15 mouse cellular contexts compared by ENCODE assay signal in the genomic region with DNA sequence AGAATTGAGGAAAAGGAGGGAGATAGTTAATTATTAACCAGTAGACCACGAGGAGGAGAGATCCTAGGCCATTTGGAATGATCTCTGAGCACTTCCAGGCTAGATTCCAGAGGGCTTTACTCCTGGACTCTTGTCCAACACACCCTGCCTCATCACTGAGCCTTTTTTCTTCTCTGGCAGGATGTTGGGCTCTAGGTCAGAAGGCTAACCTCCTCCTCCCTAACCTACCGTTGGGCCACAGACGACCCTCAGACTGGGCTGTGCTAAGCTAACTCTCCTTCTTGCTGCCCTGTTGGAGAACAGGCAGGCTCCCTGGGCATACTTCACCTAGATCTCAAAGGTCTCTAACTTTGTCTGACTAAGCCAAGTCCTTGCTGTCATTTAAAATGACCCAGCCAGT.
DNase-seq lines count a peak whose midpoint lies in the region; ATAC-seq and TF ChIP-seq lines count a peak whose summit lies in the region.
"Had no signal": no experiment of that assay in that cellular context is flagged by ENCODE, and none has a peak within 500 bp of the region (broad histone marks: within the 10 kb centered on the region; RNA-seq: fewer than 3 reads in every experiment).

No protein-coding gene starts in this region.

- H3K9me3 ChIP-seq in liver, embryonic 12.5 days (replicated peaks) = no peaks in the 10 kb centered on the region
- H3K9me3 ChIP-seq in liver, embryonic 11.5 days (ENCODE audit: control insufficient read depth, low read length) = no peaks in the 10 kb centered on the region

- H3K27ac ChIP-seq in liver, embryonic 12.5 days = no peak overlapping the region
- no peak overlapping the region for H3K27ac ChIP-seq in liver, embryonic 11.5 days (ENCODE audit: low read depth, low read length)
- H3K27ac ChIP-seq in small intestine, adult 2 months (ENCODE audit: insufficient read depth, low read depth, low read length) = peak overlapping the region; percentile 82
- H3K27ac ChIP-seq in thymus, adult 2 months (ENCODE audit: control insufficient read depth, insufficient read depth, low read length) = no peak overlapping the region

- no peak overlapping the region for H3K4me2 ChIP-seq in liver, embryonic 12.5 days
- H3K4me2 ChIP-seq in liver, embryonic 11.5 days = no peak overlapping the region
- H3K4me2 ChIP-seq: midbrain, embryonic 11.5 days had no signal

- WGBS in liver, embryonic 12.5 days (ENCODE audit: insufficient replicate concordance) = 56% methylated on average over 3 of the region's 3 CpGs
- WGBS in liver, embryonic 11.5 days = 68% methylated on average over 3 of the region's 3 CpGs
- WGBS in small intestine, adult 2 months = 11% methylated on average over 3 of the region's 3 CpGs
- 86% methylated on average over 3 of the region's 3 CpGs for WGBS in thymus, adult 2 months

- no peaks in the 10 kb centered on the region for H3K4me1 ChIP-seq in liver, embryonic 12.5 days
- no peaks in the 10 kb centered on the region for H3K4me1 ChIP-seq in liver, embryonic 11.5 days (replicated peaks; ENCODE audit: control insufficient read depth, insufficient read depth, low read length)
- peaks cover 10% of the 10 kb centered on the region for H3K4me1 ChIP-seq in small intestine, adult 2 months (ENCODE audit: control insufficient read depth, insufficient read depth, insufficient read length, low read length)
- no peaks in the 10 kb centered on the region for H3K4me1 ChIP-seq in thymus, adult 2 months (replicated peaks; ENCODE audit: control insufficient read depth, insufficient read depth, low read length)

- H3K36me3 ChIP-seq in liver, embryonic 12.5 days = no peaks in the 10 kb centered on the region
- H3K36me3 ChIP-seq in liver, embryonic 11.5 days (ENCODE audit: control insufficient read depth, insufficient read depth, low read length) = no peaks in the 10 kb centered on the region
- no peaks in the 10 kb centered on the region for H3K36me3 ChIP-seq in small intestine, adult 2 months (ENCODE audit: control insufficient read depth, insufficient read depth, low read length)
- no peaks in the 10 kb centered on the region for H3K36me3 ChIP-seq in thymus, adult 2 months (ENCODE audit: control insufficient read depth, insufficient read depth, low read length)

- no peak for TF ChIP-seq POLR2A in small intestine, adult 2 months (IDR thresholded peaks at IDR 0.05; ENCODE audit: low read depth, low read length)
- TF ChIP-seq POLR2A in thymus, adult 2 months (IDR thresholded peaks at IDR 0.05; ENCODE audit: control insufficient read depth, extremely low read depth, insufficient read depth, low read length, poor library complexity) = no peak

- H3K9ac ChIP-seq in liver, embryonic 12.5 days = no peak overlapping the region
- no peak overlapping the region for H3K9ac ChIP-seq in liver, embryonic 11.5 days (ENCODE audit: low read depth, low read length)

- DNase-seq in liver, embryonic 11.5 days (ENCODE audit: low spot score) = no peak
- peak; percentile 69 for DNase-seq in kidney, adult 11 months
- DNase-seq in kidney, postnatal 14 days = peak; percentile 72
- no peak for DNase-seq in c-Kit-positive CD71-positive TER-119-positive erythroid progenitor cells, embryonic 14.5 days (ENCODE audit: low spot score)
- DNase-seq in thymus, adult 2 months = no peak
- DNase-seq: cerebellum, postnatal 14 days; heart, adult 18-20 months; heart, postnatal 14 days; lung, postnatal 36 days had no signal

- no peak overlapping the region for H3K4me3 ChIP-seq in liver, embryonic 12.5 days
- H3K4me3 ChIP-seq in liver, embryonic 11.5 days (ENCODE audit: low read depth, low read length) = no peak overlapping the region
- H3K4me3 ChIP-seq in small intestine, adult 2 months (ENCODE audit: low read depth, low read length) = no peak overlapping the region
- no peak overlapping the region for H3K4me3 ChIP-seq in thymus, adult 2 months (ENCODE audit: control insufficient read depth, insufficient read depth, low read length)
- H3K4me3 ChIP-seq: erythroblast, embryonic 14.5 days had no signal

- no peak for TF ChIP-seq CTCF in small intestine, adult 2 months (IDR thresholded peaks at IDR 0.05; ENCODE audit: extremely low read depth, insufficient read length, insufficient replicate concordance, low read depth, low read length)
- TF ChIP-seq CTCF in thymus, adult 2 months (IDR thresholded peaks at IDR 0.05; ENCODE audit: borderline replicate concordance, control insufficient read depth, extremely low read depth, insufficient read depth, low read length, poor library complexity) = no peak

- ATAC-seq in liver, embryonic 12.5 days = peak; percentile 49; the same call in 1 of the 2 replicates
- ATAC-seq in liver, embryonic 11.5 days (replicated peaks; ENCODE audit: low FRiP score) = no peak; the same call in 1 of the 2 replicates
- ATAC-seq: forebrain, embryonic 16.5 days; hindbrain, embryonic 16.5 days had no signal

- H3K27me3 ChIP-seq in liver, embryonic 12.5 days (replicated peaks) = no peaks in the 10 kb centered on the region
- no peaks in the 10 kb centered on the region for H3K27me3 ChIP-seq in liver, embryonic 11.5 days (replicated peaks; ENCODE audit: control insufficient read depth, insufficient read depth, low read length)
- H3K27me3 ChIP-seq in small intestine, adult 2 months (ENCODE audit: control insufficient read depth, insufficient read depth, low read length) = no peaks in the 10 kb centered on the region
- no peaks in the 10 kb centered on the region for H3K27me3 ChIP-seq in thymus, adult 2 months (ENCODE audit: control insufficient read depth, insufficient read depth, low read length)

Comparison
In these comparisons a context has a peak if more than half of its experiments do, and no peak if none do; other contexts are left out.
1. DNase-seq: peak in kidney, adult 11 months (single experiment) and kidney, postnatal 14 days (single experiment); none in liver, embryonic 11.5 days (single experiment), c-Kit-positive CD71-positive TER-119-positive erythroid progenitor cells, embryonic 14.5 days (single experiment) and thymus, adult 2 months (single experiment).